ENCODE assay signal across 10 mouse cellular contexts in the genomic region with DNA sequence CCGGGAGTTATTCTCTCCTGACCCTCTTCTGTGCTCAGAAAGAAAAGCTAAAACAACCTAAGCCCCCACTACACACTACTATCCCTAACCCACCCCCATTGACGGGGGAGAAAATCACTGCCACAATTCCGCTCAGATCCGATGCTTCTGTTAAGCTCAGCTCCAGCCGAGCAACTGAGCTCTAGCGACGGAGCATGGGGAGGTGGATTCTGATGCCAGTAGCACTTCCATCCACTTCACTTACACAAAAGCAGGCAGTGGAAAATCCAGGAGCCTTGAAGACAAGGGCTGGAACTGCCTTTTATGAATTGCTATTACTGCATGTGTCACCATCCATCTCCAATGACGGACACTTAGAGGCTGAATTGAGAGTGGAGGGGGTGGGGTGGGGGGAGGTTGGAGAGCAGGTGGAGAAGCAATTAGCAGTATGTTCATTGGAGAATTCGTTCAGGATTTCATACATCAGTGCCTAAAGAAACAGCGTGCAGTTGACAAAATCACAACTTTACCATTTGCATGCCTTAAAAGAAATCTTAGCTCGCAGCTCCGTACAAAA. TPM values are rescaled to one million over a fixed set of nuclear protein-coding genes. Genes with fewer than 3 reads are reported as not detected.
A peak's percentile ranks its signal among the peaks of the same experiment; 100 is the strongest.
DNase-seq lines count a peak whose midpoint lies in the region; ATAC-seq and TF ChIP-seq lines count a peak whose summit lies in the region.
"Had no signal": no experiment of that assay in that cellular context is flagged by ENCODE, and none has a peak within 500 bp of the region (broad histone marks: within the 10 kb centered on the region; RNA-seq: fewer than 3 reads in every experiment).

No protein-coding gene starts in this region.

- DNase-seq in cerebellum, adult 8-10 months: peak; percentile 27
- DNase-seq in cerebellum, postnatal 36 days: peak; percentile 11 to 17
- peak; percentile 39 for DNase-seq in midbrain, postnatal 0 days (ENCODE audit: low spot score)
- no peak for DNase-seq in spleen, postnatal 14 days (ENCODE audit: low spot score in 2 of 2)
- DNase-seq in lung, postnatal 25 days (ENCODE audit: low spot score): no peak
- DNase-seq: gastrocnemius, postnatal 25 days; liver had no signal

- H3K36me3 ChIP-seq in hindbrain, embryonic 15.5 days: no peaks in the 10 kb centered on the region
- no peaks in the 10 kb centered on the region for H3K36me3 ChIP-seq in midbrain, postnatal 0 days (ENCODE audit: insufficient read depth, low read length)

- WGBS in hindbrain, embryonic 15.5 days: 31% methylated on average over 12 of the region's 12 CpGs
- 39% methylated on average over 12 of the region's 12 CpGs for WGBS in midbrain, postnatal 0 days

- peak overlapping the region; percentile 52 for H3K4me2 ChIP-seq in hindbrain, embryonic 15.5 days
- peak overlapping the region; percentile 34 for H3K4me2 ChIP-seq in midbrain, postnatal 0 days (ENCODE audit: low read depth, low read length, poor library complexity, severe bottlenecking)

- no peaks in the 10 kb centered on the region for H3K4me1 ChIP-seq in hindbrain, embryonic 15.5 days (replicated peaks)
- H3K4me1 ChIP-seq in midbrain, postnatal 0 days (ENCODE audit: insufficient read depth, low read length): no peaks in the 10 kb centered on the region

- H3K27ac ChIP-seq in hindbrain, embryonic 15.5 days (replicated peaks): peak overlapping the region; percentile 45; the same call in 1 of the 2 replicates
- no peak overlapping the region for H3K27ac ChIP-seq in midbrain, postnatal 0 days (ENCODE audit: low read depth, low read length)

- H3K9ac ChIP-seq in hindbrain, embryonic 15.5 days: 0 out of 2 replicates have a peak overlapping the region, but pooled peaks have one; percentile 13
- H3K9ac ChIP-seq in midbrain, postnatal 0 days (replicated peaks; ENCODE audit: low read length, poor library complexity, severe bottlenecking): no peak overlapping the region; the same call in 1 of the 2 replicates

- H3K4me3 ChIP-seq in hindbrain, embryonic 15.5 days: peak overlapping the region; percentile 30
- H3K4me3 ChIP-seq in midbrain, postnatal 0 days (ENCODE audit: low read depth, low read length): peak overlapping the region; percentile 27

- H3K27me3 ChIP-seq in hindbrain, embryonic 15.5 days: no peaks in the 10 kb centered on the region
- no peaks in the 10 kb centered on the region for H3K27me3 ChIP-seq in midbrain, postnatal 0 days (ENCODE audit: insufficient read depth, low read length)

- ATAC-seq in hindbrain, embryonic 15.5 days (ENCODE audit: low FRiP score, low read depth): peak; percentile 72; the same call in 1 of the 2 replicates
- ATAC-seq in midbrain, postnatal 0 days (ENCODE audit: low FRiP score): no peak
- ATAC-seq in activated CD4-positive, CD25-positive, alpha-beta regulatory T cell, adult 4 months: no peak
- ATAC-seq: intestine, embryonic 16.5 days had no signal

- H3K9me3 ChIP-seq in hindbrain, embryonic 15.5 days: no peaks in the 10 kb centered on the region
- no peaks in the 10 kb centered on the region for H3K9me3 ChIP-seq in midbrain, postnatal 0 days (ENCODE audit: low read length)

- TF ChIP-seq CTCF in midbrain, postnatal 0 days (IDR thresholded peaks at IDR 0.05): no peak

RNA-seq across cellular contexts. Expression of gene Enox2, which starts 14.5 kb away (rescaled TPM):
- polyA plus RNA-seq in hindbrain, embryonic 15.5 days (2015; fragmentation: Nextera tagmentation; extraction: Ambion mirVana): 8.9 and 9.0 TPM in 2 replicates
- 5.3 and 7.1 TPM in 2 replicates for total RNA-seq in midbrain, postnatal 0 days (2014; rRNA removed)
- 5.8 and 6.8 TPM in 2 replicates for polyA plus RNA-seq in midbrain, postnatal 0 days (2015; fragmentation: Nextera tagmentation; extraction: Ambion mirVana)
- polyA plus RNA-seq in activated CD4-positive, CD25-positive, alpha-beta regulatory T cell, adult 4 months (2017; shearing (Covaris generic)): 1 to 10 TPM; 7.8 to 8.9 TPM

Comparison
In these comparisons a context has a peak if more than half of its experiments do, and no peak if none do; other contexts are left out.
1. DNase-seq: peak in cerebellum, adult 8-10 months (single experiment), cerebellum, postnatal 36 days (2 of 2) and midbrain, postnatal 0 days (single experiment); none in spleen, postnatal 14 days (0 of 2) and lung, postnatal 25 days (single experiment).